Mouse (Mus musculus) thymus, postnatal 0 days (tissue): ENCODE measurements at regions not wholly inside any gene's neighbourhood (a gene's known extent, or its start where the extent isn't known, plus 50 kb on each side); places are given as distances from the start of the nearest gene placed in this dataset.

Experiments
- DNase-seq: peaks from one replicate; pipeline ENCODE4 v3.0.0-alpha.2; 2015; ENCODE audit warnings: low spot score

DNA sequence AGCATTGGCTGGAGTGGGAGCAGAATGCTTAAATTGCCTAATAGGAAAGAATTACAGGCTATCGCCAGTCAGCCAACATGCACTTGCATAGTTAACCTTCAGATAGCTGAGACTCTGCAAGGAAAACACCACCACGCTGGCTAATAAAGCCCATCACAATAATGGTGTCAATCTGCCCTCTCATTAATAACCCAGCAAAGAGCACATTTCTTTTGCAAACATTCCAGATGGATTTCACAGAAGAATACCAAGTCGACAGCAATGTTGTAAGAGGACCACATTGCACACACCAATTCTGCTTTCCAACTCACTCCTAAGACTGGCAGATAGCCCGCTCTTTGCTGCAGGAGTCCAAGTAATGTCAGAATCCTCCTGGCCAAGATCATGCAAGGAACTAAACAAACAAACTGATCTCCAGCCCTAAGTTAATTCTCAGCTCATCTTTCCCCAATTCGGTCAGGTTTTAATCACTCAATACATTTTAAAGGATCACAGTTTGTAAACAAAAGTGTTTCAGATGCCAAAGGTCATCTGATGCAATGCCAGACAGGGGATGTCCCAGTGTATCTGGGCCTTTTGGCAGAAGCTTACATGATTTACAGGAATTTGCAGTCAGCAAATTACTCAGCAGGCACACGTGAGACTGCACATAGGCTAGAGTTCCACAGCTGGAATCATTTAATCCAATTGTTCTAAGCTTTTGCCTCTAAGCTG lies 198.4 kb downstream of the Klf6 start:
- DNase-seq = no peak

DNA sequence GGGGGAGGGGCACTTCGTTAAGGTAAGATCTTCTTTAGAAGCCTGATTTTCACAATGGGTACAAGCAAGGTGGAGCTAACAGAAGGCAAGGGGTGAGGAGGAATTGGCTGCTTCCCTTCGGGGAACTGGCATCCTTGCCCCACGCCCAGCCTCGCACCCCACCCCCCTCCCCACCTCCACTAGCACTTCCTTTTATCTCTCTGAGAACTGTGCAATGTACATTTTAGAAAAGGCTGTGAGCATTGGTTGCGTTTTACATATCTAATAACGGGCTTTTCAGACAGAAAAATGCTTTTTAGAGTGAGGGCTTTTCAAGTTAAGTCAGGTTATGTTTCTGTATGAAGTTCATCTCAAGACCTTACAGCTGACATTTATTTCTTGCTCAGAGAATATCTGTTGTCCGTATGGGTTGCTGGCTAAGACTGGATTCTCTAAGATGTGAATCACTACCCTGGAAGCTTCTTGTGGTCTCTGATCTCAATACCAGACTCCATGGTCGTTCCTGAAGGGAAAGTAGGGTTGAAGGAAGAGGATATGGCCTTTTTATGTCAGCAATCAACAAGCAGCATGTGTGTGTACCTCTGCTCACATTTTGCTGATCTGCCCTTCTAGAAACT lies 199.1 kb downstream of the Klf6 start:
- DNase-seq = no peak

DNA sequence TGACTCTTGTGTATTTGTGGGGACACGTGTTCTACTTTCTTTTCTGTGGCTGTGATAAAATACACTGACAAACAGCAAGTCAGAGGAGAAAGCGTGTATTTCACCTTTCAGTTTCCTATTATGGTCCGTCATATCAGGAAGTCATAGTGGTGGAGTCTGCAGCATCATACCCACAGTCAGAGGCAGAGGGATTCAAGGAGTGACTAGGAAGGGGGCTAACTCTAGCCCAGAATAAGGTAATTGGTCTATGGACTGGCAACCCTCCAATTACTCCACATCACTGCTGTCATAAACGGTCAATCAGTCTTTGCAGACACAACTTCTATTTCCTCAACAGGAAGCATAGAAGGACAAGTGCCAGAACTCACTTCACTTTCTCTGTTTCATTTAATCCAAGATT lies 201.0 kb downstream of the Klf6 start:
- DNase-seq = no peak

GRCm38 (mm10) chr13:6062729-6063386 lies 201.6 kb downstream of the Klf6 start:
- DNase-seq = no peak

DNA sequence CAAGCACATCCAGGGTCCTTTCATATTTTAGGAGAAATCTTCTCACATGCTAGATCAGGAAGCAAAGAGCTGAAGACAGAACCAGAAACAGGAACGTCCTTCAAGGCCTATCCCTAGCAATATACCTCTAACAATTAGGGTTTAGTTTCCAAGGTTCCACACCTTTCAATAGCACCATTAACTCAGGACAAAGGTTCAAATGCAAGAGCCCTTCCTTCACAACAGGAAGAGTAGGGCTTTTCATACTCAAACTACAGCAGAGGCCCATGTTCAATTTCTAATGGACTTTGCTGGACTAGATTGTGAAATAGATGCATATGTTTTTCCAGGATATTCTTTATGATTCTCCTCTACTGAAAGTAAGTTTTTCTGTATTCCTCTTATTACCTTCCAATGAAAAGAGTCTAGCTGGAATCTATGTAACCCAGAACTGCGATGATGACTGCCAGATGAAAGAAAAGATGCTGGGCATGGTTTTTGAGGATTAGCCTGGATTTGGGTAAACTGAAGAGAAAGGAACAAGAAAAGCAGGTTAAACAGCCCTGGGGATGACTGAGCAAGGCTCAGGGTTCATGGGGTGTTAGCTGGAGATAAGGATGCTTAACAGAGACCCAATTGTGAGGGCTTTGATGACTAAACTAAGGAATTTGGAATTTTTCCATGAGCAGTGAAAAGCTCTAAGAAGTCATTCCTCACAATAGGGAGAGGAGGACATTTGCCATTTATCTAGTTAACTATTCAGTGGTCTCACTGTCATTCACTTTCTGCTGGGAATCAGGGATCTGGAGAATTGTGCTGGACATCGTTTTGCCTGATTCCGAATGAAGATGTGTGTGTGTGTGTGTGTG lies 215.9 kb downstream of the Klf6 start:
- DNase-seq = no peak

DNA sequence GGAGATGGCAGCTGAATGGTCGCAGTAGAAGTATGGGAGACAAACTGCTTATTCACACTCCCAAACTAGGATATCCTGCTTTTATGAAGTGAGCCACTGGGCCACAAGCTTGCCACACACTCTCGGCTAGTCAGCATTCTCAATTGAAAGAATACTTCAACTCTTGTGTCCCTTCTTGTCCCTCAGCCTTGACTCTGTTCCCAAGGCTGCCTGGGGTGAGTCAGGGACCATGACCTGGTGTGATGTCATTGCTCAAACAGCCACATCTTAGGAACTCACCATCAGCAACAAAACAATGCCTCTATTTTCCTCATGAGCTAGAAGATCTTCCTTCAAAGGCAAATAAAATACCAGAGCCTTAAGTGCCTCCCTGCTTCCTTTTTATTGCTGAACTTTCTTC lies 224.6 kb downstream of the Klf6 start:
- DNase-seq = no peak

DNA sequence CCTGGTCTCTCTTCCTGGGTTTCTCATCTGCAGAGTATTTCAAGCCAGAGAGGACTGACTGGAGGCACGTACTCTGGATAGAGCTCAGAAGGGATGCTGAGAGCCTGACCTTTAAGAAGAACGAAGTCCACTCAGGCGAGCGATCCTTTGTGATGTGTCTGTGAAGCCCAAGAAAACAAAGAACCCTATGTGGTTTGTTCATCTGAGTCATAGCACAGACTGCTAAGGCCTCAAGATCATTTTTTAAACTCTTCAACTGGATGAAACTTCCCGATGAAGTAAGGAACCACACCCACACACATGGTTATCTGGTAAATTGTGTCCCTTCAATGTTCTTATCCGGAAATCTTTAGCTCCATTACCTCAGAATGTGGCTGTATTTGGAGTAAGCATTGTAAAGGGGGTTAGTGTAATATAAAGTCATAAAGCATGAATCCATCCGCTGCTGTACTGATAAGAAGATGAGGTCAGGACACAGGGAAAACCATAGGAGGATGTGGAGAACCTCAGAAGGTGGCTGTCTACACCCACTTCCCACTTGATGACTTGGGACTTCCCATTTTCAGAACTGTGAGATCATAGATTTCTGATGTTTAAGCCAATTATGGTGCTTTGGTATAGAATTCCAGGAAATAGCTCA lies 247.9 kb downstream of the Klf6 start:
- DNase-seq = no peak

DNA sequence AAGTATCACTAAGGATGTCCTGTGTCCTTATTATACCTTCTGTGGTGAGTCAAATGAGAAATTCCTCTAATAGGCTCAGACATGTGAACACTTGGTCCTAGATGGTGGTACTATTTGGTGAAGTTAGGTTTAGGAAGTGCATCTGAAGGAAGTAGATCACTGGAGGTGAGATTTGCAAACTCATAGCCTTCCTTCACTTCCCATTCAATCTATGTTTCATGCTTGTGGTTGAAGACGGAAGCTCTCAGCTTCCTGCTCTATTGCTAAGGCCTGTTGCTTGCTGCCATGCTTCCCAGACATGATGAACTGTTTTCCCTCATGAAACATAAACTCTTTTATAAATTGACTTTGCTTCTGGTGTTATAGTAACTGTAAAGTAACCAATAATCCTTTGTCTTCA lies 258.4 kb downstream of the Klf6 start:
- DNase-seq = no peak

DNA sequence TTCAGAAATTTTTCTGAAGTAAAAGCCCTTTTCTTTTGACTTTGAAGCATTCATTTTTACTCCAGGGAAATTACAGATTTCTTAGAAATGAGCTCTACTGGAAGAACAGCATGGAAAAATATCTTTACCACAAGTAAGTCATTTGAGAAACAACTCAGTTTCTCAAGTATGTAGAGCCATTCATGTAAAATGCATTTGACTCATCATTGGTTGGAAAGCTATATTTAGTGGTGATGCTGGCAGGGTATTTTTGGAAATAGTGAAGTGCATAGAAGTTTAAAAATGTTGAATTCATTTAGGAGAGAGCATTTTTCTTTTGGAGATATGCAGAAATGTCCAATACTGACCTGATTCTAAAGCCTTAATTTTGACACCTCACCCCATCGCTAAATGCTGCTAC lies 266.0 kb downstream of the Klf6 start:
- DNase-seq = no peak

GRCm38 (mm10) chr13:6128903-6129302 lies 267.6 kb downstream of the Klf6 start:
- no peak for DNase-seq

DNA sequence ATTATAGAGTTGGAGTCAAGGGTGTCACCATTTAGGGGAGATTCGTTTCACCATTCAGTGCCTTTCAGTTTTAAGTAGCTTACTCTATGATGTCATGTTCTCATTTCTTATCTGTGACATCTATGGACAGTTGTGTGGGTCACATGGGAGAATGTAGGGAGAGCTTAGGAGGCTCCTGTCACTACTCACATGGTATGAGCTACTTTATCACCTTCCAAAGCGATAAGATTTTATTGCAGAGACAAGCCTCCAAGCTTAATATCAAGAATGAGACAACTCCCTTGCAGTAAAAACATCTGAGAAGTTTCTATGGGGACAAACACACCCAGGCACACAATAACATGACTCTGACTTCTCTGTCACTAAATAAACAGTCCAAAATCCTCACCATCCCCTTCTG lies 270.1 kb downstream of the Klf6 start:
- DNase-seq = no peak

DNA sequence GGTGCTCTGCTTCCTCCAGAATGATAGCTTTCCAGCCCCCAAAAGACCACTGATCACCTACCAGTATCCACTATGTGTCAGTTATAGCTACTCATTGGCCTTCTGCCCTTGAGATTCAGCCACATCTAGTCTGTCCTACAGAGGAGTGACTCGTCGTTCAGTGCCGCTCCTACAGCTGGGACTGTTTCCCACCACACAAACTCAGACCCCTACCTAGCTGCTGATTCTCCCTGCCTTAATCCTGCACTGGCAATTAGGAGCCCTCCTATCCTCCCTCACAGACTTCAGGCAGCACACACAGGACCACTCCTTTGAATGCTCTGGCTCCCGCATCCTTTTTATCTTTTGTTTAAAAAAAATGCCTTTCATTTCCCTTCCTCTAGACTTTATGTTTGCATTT lies 275.9 kb downstream of the Klf6 start:
- DNase-seq = no peak

- DNase-seq = no peak
Observed at GRCm38 (mm10) chr13:6142771-6143170, 281.5 kb downstream of the Klf6 start.

DNA sequence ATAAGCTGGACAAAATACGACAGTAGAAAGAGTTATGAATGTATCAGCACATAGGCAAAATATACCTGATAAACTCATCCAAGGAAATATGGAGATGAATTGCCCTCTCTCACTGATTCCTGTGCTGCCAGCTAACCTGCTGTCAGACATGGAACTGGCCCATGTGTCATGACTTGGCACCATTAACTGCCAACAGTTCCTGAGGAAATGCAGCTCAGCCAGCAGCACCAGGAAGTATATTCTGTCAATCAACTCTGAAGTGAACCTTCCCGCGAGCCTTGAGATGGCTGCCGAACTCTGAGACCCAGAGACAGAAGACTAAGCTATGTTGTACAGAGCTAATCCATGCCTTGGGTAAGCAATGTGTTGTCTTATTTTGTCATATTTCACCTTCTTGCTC lies 292.4 kb downstream of the Klf6 start:
- DNase-seq = no peak

- no peak for DNase-seq
Observed at GRCm38 (mm10) chr13:6156191-6156590, 294.9 kb downstream of the Klf6 start.

GRCm38 (mm10) chr13:6157029-6157428 lies 295.7 kb downstream of the Klf6 start:
- no peak for DNase-seq

- DNase-seq = no peak
Observed at GRCm38 (mm10) chr13:6157946-6158345, 296.7 kb downstream of the Klf6 start.

DNA sequence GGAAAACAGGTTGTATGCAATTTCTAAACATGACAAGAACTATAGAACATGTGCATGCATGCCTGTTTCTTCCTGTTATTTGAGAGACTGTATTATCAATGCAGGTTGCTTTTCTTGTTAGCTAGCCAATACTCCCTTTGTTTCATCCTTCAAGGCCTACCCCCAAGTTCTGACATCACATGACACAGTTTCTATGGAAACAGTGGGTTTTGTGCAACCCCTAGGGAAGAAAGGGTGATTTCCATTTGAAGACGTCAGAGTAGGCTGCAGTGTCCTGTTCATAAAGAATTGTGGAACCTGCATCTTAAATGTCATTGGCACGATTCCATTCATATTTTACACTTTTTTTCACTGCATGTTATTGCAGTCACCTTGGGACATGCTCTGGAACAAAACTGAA lies 298.1 kb downstream of the Klf6 start:
- no peak for DNase-seq

- DNase-seq = no peak
Observed at GRCm38 (mm10) chr13:6165916-6166315, 304.6 kb downstream of the Klf6 start.

GRCm38 (mm10) chr13:6167055-6167761 lies 305.9 kb downstream of the Klf6 start:
- no peak for DNase-seq

- DNase-seq = no peak
Observed at GRCm38 (mm10) chr13:6173095-6173494, 311.8 kb downstream of the Klf6 start.
